Mouse (Mus musculus) CD4-positive, CD25-positive, alpha-beta regulatory T cell, adult 2 months (primary cell): ENCODE data around the gene Prkn.

Source experiments
- DNase-seq: peaks from one replicate; pipeline ENCODE4 v3.0.0-alpha.2; 2012; ENCODE audit warnings: low read depth, low spot score

Gene Prkn

GRCm38 (mm10) chr17:11516165-11516564 is 676.0 kb downstream of the Prkn start:
- no peak for DNase-seq

DNA sequence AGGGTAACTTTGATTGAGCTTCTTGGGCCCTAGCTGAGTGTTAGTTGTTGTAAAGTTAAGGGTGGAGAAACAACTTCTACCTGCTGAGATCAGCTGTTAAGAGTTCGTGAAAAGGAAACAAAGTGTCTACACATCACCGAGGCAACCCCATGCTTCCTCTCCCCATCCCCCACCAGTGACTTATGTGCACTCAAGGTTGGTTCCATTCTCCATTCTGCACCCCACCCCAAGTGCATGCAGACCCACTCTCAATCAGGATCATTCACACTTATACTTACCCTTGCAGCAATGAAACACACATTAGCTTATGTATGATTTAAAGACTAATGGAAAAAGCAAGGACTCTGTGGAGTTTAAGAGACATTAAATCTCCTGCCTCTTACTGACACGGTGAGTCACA is 691.9 kb downstream of the Prkn start:
- no peak for DNase-seq

- no peak for DNase-seq
These were observed 692.6 kb downstream of the Prkn start for GRCm38 (mm10) chr17:11532748-11533147.

GRCm38 (mm10) chr17:11533835-11534234 is 693.7 kb downstream of the Prkn start:
- no peak for DNase-seq

- DNase-seq = no peak
These were observed 698.6 kb downstream of the Prkn start for GRCm38 (mm10) chr17:11538826-11539225.

- no peak for DNase-seq
These were observed 701.9 kb downstream of the Prkn start for GRCm38 (mm10) chr17:11541928-11542623.

DNA sequence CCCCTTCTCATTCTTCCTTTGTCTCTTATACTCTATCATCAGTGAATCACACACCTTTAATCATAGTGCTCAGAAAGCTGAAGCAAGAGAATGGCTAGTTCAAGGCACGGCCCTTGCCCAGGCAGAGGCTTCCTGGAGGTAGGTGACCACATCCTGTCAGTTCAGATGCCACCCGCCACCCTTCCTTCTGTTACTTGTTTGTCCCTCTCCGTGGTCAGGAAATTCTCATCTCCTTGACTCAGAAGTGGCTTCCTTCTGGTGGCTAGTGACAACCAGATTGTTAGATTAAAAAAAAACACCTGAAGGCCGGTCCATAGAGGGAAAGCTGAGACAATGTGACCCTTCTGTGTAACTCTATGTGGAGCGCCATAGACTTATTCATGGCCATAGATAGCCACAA is 710.4 kb downstream of the Prkn start:
- no peak for DNase-seq

- DNase-seq = no peak
These were observed 725.5 kb downstream of the Prkn start for GRCm38 (mm10) chr17:11565681-11566080.

DNA sequence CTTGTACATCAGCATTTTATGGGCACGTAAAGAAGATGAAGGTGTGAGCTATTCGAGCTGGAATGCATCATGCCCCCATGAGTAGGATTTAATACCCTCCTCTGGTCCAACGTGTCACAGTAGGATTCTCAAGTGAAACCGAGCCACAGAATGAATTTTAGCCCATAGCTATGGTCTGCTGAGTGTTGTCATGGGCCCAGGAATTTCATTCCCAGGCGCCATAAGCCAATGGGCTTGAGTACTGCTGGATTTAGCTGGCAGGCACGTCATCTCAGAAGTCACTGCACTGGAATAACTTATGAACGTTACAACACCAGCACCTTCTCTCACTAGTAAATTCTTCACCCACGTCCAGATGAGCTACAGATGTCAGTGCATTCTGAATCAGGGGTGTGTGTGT is 730.2 kb downstream of the Prkn start:
- no peak for DNase-seq

DNA sequence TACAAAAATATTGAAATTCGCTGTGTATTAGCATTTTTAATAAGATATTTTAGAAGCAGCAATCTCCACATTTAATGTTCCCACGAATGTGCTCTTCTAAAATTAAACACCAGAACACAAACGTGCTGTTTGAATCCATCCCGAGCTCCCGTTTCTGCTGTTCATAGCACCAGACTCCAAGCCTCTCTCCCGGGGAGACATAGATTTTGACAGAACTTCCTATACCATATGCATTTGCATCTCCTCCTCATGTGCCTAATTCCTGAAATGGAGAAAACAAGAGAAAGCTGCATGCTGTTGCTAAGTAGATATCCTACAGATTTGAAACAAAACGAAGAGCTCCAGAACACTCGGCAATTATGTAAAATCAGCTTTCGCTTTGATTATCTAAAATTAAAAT is 733.5 kb downstream of the Prkn start:
- no peak for DNase-seq

GRCm38 (mm10) chr17:11585491-11585890 is 745.3 kb downstream of the Prkn start:
- no peak for DNase-seq

DNA sequence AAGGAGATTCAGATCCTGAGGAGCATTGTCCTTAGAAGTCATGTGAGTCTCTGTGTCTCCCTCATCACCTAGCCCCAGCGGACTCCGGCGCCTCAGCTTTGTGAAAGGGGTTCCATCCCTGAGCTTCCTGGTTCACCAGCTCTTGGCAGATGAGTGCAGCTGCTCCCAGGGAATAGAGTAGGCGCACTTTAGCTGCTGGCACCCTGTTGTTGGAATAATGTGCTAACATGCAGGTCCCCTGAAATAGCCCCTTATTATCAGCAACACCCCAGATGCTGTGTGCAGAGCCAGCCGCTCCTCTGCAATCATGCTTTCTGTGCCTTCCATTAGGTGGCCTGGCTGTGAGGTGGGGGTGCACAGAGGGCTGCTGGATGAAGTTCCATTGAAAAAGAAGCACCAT is 767.7 kb downstream of the Prkn start:
- DNase-seq = no peak

DNA sequence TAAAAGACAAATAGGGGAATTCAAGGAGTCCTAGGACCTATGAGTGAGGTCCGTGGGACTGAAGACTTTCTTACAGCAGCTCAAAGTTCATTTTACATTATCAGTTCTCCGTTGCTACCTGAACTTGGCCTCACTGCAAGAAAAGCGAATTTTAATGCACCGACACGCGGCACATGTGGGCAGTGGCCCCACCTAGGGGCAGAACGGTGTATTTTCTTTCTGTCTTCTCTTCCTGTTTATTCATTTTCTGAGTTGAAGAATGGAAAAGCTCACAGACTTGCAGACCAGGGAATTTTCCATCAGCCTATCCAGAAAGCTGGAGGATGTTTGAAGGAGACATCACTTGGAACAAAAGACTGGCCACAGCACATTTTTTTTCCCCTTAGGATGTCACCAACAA is 771.3 kb downstream of the Prkn start:
- no peak for DNase-seq

GRCm38 (mm10) chr17:11612801-11613531 is 772.8 kb downstream of the Prkn start:
- DNase-seq = no peak

- DNase-seq = no peak
These were observed 777.4 kb downstream of the Prkn start for GRCm38 (mm10) chr17:11617552-11617951.

GRCm38 (mm10) chr17:11618886-11619590 is 778.9 kb downstream of the Prkn start:
- no peak for DNase-seq

GRCm38 (mm10) chr17:11620770-11621169 is 780.6 kb downstream of the Prkn start:
- no peak for DNase-seq

DNA sequence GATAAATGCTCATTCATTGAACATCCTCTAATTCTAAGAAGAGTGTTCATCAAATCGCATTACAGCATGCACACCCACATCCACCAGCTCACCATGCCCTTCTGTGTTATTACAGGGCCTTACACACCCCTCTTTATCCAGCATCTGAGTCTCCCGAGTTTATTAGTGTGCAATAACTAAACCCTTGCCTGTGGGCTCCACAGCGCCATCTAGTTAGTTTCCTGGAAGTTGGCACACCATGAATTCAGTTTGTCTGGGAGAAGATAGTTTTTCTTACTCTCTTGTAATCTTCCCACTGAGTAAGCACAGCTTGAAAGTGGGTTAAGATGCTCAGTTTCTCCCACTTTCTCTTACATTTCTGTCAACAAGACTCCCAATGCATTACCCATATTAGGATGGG is 781.3 kb downstream of the Prkn start:
- DNase-seq = no peak

DNA sequence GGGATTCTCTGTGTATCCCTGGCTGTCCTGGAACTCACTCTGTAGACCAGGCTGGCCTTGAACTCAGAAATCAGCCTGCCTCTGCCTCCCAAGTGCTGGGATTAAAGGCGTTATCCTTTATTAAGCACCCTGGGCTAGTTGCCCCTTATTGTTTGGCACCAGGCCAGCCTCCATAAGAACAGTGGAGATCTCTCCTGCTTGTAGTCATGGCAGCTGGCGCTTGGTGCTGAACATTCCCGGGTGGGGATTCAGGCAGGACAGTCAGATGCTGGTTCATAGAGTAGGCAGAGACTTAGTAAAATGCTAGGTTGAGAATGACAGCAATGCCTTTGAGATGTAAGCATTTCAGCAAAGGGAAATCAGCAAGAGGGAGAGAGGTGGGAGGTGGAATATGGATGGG is 786.1 kb downstream of the Prkn start:
- DNase-seq = no peak

DNA sequence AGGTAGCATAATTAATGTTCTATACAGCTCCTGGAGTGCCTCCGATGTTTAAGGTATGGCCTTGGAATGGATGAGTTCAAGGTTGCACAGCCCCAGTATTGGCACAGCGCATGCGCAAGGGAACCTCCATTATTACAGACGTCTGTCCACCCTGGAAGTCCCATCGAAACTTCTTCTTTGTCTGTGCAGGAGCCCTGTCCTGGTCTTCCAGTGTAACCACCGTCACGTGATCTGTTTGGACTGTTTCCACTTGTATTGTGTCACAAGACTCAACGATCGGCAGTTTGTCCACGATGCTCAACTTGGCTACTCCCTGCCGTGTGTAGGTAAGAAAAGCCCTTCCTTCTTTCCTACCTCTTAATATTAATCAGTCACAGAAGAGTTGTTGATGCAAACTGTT is 794.9 kb downstream of the Prkn start:
- no peak for DNase-seq

DNA sequence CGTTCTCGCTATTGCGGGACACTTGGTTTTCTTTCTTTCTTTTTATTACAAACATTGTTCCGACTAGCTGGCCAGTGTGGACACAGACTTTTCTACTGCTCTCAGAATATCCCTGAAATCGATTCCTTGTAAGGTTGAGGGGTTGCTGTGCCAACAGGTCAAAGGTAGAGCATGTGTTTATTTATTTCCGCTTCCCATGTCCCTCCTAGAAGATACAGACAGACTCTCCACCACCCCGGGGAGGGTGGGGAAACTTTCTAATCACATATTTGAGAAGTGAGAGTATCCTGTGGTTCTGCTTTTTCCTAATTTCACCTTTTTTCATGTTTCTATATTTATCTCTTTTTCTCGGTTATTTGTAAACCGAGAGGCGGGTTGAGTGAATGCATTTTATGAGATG is 797.5 kb downstream of the Prkn start:
- no peak for DNase-seq

DNA sequence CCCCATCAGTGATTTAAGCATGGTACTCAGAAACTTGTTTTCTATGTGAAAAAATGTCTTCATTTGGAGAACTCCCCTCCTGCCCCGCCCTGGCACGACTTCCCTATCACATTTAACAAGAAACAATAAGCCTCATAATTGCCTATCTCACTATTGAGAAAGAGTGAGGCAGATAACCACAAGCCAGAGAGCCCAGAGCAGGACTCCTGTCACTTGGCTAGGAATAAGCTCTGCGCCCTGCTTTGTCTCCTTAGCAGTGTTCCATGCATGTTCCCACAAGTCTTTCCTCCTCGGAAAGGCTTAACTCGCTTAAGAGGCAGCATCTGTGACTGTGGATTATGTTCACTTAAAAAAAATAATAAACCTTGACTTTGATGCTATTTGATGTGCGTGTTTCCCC is 798.3 kb downstream of the Prkn start:
- DNase-seq = no peak

DNA sequence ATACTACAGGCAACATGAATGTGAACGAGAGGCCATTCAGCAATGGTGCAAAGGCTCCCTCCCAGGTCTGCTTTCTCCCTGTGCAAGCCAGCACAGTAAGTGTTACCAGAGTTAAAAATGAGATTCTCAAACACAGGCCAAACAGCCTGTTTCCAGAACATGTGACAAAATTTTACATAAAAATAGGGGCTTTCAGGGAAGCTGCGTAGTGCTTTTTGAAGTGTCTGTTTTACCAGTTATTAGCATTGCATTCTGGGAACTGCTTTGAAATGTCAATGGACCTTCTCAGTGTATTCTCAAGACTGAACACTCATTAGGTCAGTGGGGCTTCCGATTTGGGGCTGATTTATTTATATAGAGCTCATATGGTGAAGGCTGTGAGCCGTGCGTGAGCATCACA is 799.6 kb downstream of the Prkn start:
- no peak for DNase-seq
